Mouse (Mus musculus): ENCODE results near the gene Cd177. TPM values are rescaled to one million over a fixed set of nuclear protein-coding genes. Genes with fewer than 3 reads are reported as not detected.
"Not testable (repeated sequence)": the region's sequence is repeated elsewhere in the genome, so short reads cannot be mapped to it uniquely, and the experiment has no call there.

The Cd177 gene
- polyA plus RNA-seq, 1 experiment from 2014 or later = 0.06 TPM

DNA sequence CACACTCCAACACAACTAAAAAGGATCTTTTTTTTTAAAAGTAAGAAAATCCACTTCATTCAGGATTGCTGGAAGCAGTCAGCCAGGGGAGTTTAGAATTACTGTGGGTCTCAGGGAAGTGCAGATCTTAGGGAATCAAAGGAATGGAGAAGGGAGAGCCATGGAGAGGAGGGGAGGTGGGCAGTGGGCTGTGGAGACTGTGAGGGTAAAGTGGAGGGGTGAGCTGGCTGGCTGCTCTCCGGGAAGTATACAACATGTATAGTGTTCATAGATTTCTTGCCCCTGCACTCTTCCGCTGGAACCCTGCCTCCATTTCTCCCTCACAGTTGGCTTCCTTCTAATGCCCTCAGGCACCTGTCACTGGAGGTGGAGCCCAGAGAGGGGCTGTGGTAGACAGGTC, 8.5 kb downstream of the Cd177 start:
- H3K4me1 ChIP-seq = 0 out of 2 replicates have a peak, but pooled peaks cover 7% of the 10 kb centered on the region
- 77% methylated on average over 2 of the region's 2 CpGs for WGBS

DNA sequence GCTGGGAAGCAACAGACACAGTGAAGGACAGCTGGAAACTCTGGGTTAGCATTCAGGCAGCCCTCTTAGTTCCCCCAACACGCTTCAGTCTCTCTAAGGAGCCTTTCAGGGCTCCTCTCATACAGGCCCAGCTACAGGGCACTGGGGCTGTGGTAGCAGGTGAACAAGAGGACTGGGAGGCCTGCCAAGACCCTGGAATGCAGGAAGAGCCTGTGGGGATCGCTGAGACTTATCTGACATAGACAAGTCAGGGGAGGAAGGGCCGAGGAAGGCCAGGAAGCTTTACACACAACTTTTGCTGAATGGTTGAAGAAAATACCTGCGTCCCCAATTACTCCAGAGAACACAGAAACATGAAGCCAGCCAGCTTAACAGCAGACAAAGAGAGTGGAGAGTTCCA, 9.4 kb downstream of the Cd177 start:
- Histone ChIP-seq H3K27me3 (replicated peaks; ENCODE audit: low read depth, poor library complexity, severe bottlenecking) (no peaks in the 10 kb centered on the region), H3K4me3 (no peak overlapping the region), H3K36me3 (replicated peaks) (no peaks in the 10 kb centered on the region), H3K4me1 (0 out of 2 replicates have a peak, but pooled peaks cover 9% of the 10 kb centered on the region), H3K9me3 (no peaks in the 10 kb centered on the region), H3K27ac (replicated peaks) (no peak overlapping the region)
- 52% methylated on average over 4 of the region's 4 CpGs for WGBS
- DNase-seq (ENCODE audit: low spot score) = no peak

More for the DNA sequence above, 8.5 kb downstream of the Cd177 start:
- H3K4me3 ChIP-seq = no peak overlapping the region
- H3K27ac ChIP-seq (replicated peaks) = no peak overlapping the region
- no peak for DNase-seq (ENCODE audit: low spot score)
- H3K9me3 ChIP-seq = no peaks in the 10 kb centered on the region
- H3K27me3 ChIP-seq (replicated peaks; ENCODE audit: low read depth, poor library complexity, severe bottlenecking) = no peaks in the 10 kb centered on the region
- H3K36me3 ChIP-seq (replicated peaks) = no peaks in the 10 kb centered on the region

DNA sequence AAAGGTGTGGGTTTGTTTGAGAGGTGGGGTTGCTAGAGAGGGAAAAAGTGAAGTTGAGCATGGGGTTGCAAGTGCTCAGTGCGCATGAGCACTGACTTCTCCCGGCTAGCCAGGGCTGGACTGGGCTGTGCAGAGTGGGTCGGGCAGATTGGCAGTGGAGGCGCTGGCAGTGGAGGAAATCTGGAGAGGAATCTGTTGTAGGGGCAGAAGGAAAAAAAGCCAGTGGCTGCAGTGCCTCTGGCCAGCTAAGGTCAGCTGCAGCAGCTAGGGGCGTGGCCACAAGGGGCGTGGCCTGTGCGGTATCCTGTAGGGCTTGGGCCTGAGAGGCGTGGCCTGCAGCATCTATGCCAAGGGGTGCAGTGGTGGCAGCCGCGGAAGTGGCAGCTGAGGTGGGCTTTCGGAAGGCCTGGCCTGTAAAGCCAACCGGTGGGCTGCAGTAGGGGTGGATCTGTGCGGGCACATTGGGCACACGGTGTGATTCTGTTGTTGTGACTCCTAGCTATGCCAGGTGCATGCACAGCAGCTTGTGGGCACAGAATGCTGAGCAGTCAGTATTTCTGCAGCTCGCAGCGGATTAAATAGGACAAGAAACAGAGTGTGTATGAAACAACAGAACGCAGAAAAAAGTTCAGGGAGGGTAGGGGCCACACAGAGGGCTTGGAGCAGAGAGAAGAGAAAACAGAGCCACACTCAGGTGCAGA, 24.0 kb downstream of the Cd177 start:
- H3K4me3 ChIP-seq = peak overlapping the region; percentile 38
- H3K4me1 ChIP-seq = peaks cover 11% of the 10 kb centered on the region
- H3K27me3 ChIP-seq (replicated peaks; ENCODE audit: low read depth, poor library complexity, severe bottlenecking) = no peaks in the 10 kb centered on the region
- 14% methylated on average over 17 of the region's 17 CpGs for WGBS
- H3K36me3 ChIP-seq (replicated peaks) = no peaks in the 10 kb centered on the region
- DNase-seq (ENCODE audit: low spot score) = peak; percentile 65
- no peak overlapping the region; the same call in 1 of the 2 replicates for H3K27ac ChIP-seq (replicated peaks)
- no peaks in the 10 kb centered on the region; the same call in 1 of the 2 replicates for H3K9me3 ChIP-seq

DNA sequence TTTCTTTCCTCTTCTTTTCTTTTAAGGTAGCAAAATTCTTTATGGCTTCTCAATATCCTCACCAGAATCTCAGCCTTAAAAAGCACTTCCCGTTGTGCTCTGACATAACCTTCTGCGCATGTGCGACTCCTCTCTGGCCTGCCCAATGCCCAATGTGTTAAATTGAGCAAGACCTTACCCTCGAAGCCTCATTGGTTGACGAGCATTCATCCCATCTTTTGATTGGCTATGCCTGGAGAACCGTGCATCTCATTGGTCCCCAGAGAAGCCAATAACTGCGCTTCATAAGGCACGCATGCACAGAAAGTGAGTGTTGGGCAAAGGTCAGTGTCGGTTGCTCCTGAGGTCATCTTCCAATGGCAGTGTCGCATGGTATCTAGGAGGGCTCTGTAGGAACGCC, 33.3 kb downstream of the Cd177 start, which contains the start of gene Gm4763:
TSS of gene Gm4763 (minus strand) at position 101 of the 400 bp plus-strand sequence.
- not testable (repeated sequence) for H3K4me1 ChIP-seq; H3K9me3 ChIP-seq; H3K36me3 ChIP-seq (replicated peaks); H3K4me3 ChIP-seq; H3K27ac ChIP-seq (replicated peaks); DNase-seq (ENCODE audit: low spot score); H3K27me3 ChIP-seq (replicated peaks; ENCODE audit: low read depth, poor library complexity, severe bottlenecking)
- WGBS = 91% methylated on average over 11 of the region's 11 CpGs

DNA sequence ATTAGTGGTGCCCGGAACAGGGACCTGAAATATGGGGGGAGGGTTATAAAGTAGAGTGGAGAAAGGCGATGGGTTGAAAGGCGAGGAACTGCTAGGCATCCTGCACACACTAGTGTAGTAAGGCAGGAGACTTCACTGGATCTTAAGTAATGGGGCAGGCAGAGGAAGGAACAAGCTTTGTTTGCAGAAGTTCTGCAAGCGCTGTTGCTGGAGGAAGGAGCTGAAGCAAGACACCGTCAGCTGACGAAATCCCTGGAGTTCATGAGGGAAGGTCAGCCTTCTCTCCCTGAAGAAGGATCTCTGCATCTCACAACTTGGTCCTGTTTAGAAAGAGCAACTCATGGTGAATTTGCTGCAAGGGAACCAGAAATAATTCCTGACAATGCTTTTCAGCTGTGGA, 45.1 kb downstream of the Cd177 start:
- no peaks in the 10 kb centered on the region for H3K9me3 ChIP-seq
- no peaks in the 10 kb centered on the region for H3K27me3 ChIP-seq (replicated peaks; ENCODE audit: low read depth, poor library complexity, severe bottlenecking)
- no peak for DNase-seq (ENCODE audit: low spot score)
- no peaks in the 10 kb centered on the region for H3K4me1 ChIP-seq
- WGBS = 84% methylated on average over 6 of the region's 6 CpGs
- H3K36me3 ChIP-seq (replicated peaks) = no peaks in the 10 kb centered on the region
- H3K27ac ChIP-seq (replicated peaks) = no peak overlapping the region
- no peak overlapping the region for H3K4me3 ChIP-seq

DNA sequence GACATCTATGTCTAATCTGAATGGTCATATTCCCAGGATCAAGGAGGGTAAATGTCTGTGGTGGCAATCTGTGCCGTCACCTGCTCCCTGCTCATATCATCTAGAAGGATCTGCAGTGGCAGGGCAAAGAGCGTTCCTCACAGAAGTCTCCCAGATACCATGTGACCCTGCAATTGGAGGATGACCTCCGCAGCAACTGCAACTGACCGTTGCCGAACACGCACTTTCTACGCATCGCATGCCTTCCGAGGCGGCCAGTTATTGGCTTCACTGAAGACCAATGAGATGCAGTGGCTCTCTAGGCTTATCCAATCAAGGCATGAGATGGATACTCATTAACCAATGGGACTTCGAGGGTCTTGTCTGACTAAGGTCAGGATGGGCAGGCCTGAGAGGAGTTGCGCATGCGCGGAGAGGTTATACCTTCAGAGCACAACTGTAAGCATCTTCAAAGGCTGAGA, 51.2 kb downstream of the Cd177 start, which contains the start of gene BC049730:
TSS of gene BC049730 (plus strand) at position 411 of the 461 bp plus-strand sequence.
- Histone ChIP-seq H3K9me3 (no peaks in the 10 kb centered on the region), H3K36me3 (replicated peaks) (no peaks in the 10 kb centered on the region)
- 93% methylated on average over 14 of the region's 14 CpGs for WGBS

DNA sequence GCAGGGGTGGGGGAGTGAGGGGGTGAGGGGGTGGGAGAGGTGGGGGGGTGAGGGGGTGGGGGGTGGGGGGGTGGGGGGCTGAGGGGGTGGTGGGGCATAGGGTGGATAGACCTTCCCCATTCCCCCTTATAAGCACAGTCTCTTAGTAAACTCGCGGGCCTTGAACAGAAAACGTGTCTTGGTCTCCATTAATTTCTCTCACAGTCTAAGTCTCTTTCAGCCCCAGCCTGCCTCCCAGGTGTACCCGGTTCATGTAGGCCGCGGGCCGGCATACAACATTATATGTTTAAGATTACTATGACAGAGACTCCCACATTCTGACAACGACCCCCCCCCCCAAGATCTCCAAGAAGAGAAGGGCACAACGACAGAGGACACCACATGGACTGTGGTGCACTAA, 57.3 kb downstream of the Cd177 start:
- not testable (repeated sequence) for H3K27me3 ChIP-seq (replicated peaks; ENCODE audit: low read depth, poor library complexity, severe bottlenecking); H3K9me3 ChIP-seq; H3K36me3 ChIP-seq (replicated peaks); H3K4me3 ChIP-seq; DNase-seq (ENCODE audit: low spot score); H3K4me1 ChIP-seq; H3K27ac ChIP-seq (replicated peaks)
- 80% methylated on average over 9 of the region's 9 CpGs for WGBS

More for the DNA sequence above, 51.2 kb downstream of the Cd177 start, which contains the start of gene BC049730:
- Histone ChIP-seq H3K27me3 (replicated peaks; ENCODE audit: low read depth, poor library complexity, severe bottlenecking) (no peaks in the 10 kb centered on the region), H3K27ac (replicated peaks) (no peak within 1 kb of the TSS), H3K4me3 (no peak within 1 kb of the TSS), H3K4me1 (no peaks in the 10 kb centered on the region)
- no peak for DNase-seq (ENCODE audit: low spot score)

DNA sequence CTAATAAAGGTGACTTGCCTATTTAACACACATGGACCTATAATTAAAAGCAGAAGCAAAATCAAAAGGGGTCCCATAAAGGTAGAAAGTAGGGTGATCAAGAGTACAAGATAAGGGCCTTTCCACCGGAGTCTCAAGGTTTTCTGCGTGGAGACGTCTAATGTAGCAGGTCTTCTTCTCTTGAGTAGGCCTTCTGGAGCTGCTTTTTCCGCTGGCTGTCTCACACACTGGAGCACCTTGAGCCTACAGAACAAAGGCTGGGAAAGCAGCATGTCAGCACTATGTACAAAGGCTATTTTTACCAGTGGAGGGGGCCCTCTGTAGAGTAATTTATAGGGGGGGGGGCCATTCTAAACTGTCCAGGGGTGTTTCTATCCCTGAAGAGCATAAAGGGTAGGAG, 62.2 kb downstream of the Cd177 start:
- H3K36me3 ChIP-seq (replicated peaks); H3K27me3 ChIP-seq (replicated peaks; ENCODE audit: low read depth, poor library complexity, severe bottlenecking); H3K4me3 ChIP-seq; DNase-seq (ENCODE audit: low spot score); H3K27ac ChIP-seq (replicated peaks); H3K4me1 ChIP-seq; H3K9me3 ChIP-seq: not testable (repeated sequence)
- 86% methylated on average over 4 of the region's 4 CpGs for WGBS

Other genes starting within 250 kb of the Cd177 start
- 1.2 TPM in 2 replicates for gene AC161166.1, start 247.9 kb downstream of the Cd177 start, polyA plus RNA-seq (2016; fragmentation: Nextera tagmentation; extraction: Ambion mirVana)
- gene Irgq, start 229.6 kb downstream of the Cd177 start, polyA plus RNA-seq (2016; fragmentation: Nextera tagmentation; extraction: Ambion mirVana) = 8.2 and 8.9 TPM in 2 replicates
- not detected in 2 replicates for gene Pinlyp, start 214.2 kb downstream of the Cd177 start, polyA plus RNA-seq (2016; fragmentation: Nextera tagmentation; extraction: Ambion mirVana)
- gene Xrcc1, start 214.0 kb downstream of the Cd177 start, polyA plus RNA-seq (2016; fragmentation: Nextera tagmentation; extraction: Ambion mirVana) = 169 TPM in 2 replicates
- gene Ethe1, start 172.8 kb downstream of the Cd177 start, polyA plus RNA-seq (2016; fragmentation: Nextera tagmentation; extraction: Ambion mirVana) = 26.3 and 27.3 TPM in 2 replicates
- 2.0 and 2.1 TPM in 2 replicates for gene Zfp575, start 172.7 kb downstream of the Cd177 start, polyA plus RNA-seq (2016; fragmentation: Nextera tagmentation; extraction: Ambion mirVana)
- gene Phldb3, start 149.5 kb downstream of the Cd177 start, polyA plus RNA-seq (2016; fragmentation: Nextera tagmentation; extraction: Ambion mirVana) = 0.10 TPM in 1 of 2 replicates, not detected in the other
- 1.1 and 1.5 TPM in 2 replicates for gene Lypd3, start 123.8 kb downstream of the Cd177 start, polyA plus RNA-seq (2016; fragmentation: Nextera tagmentation; extraction: Ambion mirVana)
- gene Tex101, start 83.6 kb downstream of the Cd177 start, polyA plus RNA-seq (2016; fragmentation: Nextera tagmentation; extraction: Ambion mirVana) = not detected in 2 replicates
- not detected in 2 replicates for gene BC049730, start 51.1 kb downstream of the Cd177 start, polyA plus RNA-seq (2016; fragmentation: Nextera tagmentation; extraction: Ambion mirVana)
- gene Gm4763, start 33.4 kb downstream of the Cd177 start, polyA plus RNA-seq (2016; fragmentation: Nextera tagmentation; extraction: Ambion mirVana) = not detected in 2 replicates
- 0.14 TPM in 1 of 2 replicates, not detected in the other for gene Ceacam10, start 16.9 kb upstream of the Cd177 start, polyA plus RNA-seq (2016; fragmentation: Nextera tagmentation; extraction: Ambion mirVana)
- gene Gm9844, start 101.9 kb upstream of the Cd177 start, polyA plus RNA-seq (2016; fragmentation: Nextera tagmentation; extraction: Ambion mirVana) = 14.4 and 18.5 TPM in 2 replicates
- gene Lypd4, start 109.6 kb upstream of the Cd177 start, polyA plus RNA-seq (2016; fragmentation: Nextera tagmentation; extraction: Ambion mirVana) = not detected in 2 replicates
- gene Dmrtc2, start 109.7 kb upstream of the Cd177 start, polyA plus RNA-seq (2016; fragmentation: Nextera tagmentation; extraction: Ambion mirVana) = not detected in 2 replicates
- gene Rps19, start 124.1 kb upstream of the Cd177 start, polyA plus RNA-seq (2016; fragmentation: Nextera tagmentation; extraction: Ambion mirVana) = 2,181 and 2,235 TPM in 2 replicates
- 0.26 and 0.40 TPM in 2 replicates for gene Cd79a, start 137.1 kb upstream of the Cd177 start, polyA plus RNA-seq (2016; fragmentation: Nextera tagmentation; extraction: Ambion mirVana)
- 79.9 and 87.0 TPM in 2 replicates for gene Arhgef1, start 142.6 kb upstream of the Cd177 start, polyA plus RNA-seq (2016; fragmentation: Nextera tagmentation; extraction: Ambion mirVana)
- gene Gm4881, start 184.2 kb upstream of the Cd177 start, polyA plus RNA-seq (2016; fragmentation: Nextera tagmentation; extraction: Ambion mirVana) = 0.17 TPM in 1 of 2 replicates, not detected in the other
- 69.5 and 76.1 TPM in 2 replicates for gene Rabac1, start 212.4 kb upstream of the Cd177 start, polyA plus RNA-seq (2016; fragmentation: Nextera tagmentation; extraction: Ambion mirVana)
- 4.4 and 5.4 TPM in 2 replicates for gene Atp1a3, start 245.6 kb upstream of the Cd177 start, polyA plus RNA-seq (2016; fragmentation: Nextera tagmentation; extraction: Ambion mirVana)

Data from embryonic facial prominence, embryonic 10.5 days (tissue).